Mouse (Mus musculus): ENCODE results near the gene Emp3. TPM values are rescaled to one million over a fixed set of nuclear protein-coding genes. Genes with fewer than 3 reads are reported as not detected.
A peak's percentile ranks its signal among the peaks of the same experiment; 100 is the strongest.
"Not testable (repeated sequence)": the region's sequence is repeated elsewhere in the genome, so short reads cannot be mapped to it uniquely, and the experiment has no call there.

Gene Emp3
- total RNA-seq, 2 experiments from 2014 or later: 38.0 to 42.1 TPM

DNA sequence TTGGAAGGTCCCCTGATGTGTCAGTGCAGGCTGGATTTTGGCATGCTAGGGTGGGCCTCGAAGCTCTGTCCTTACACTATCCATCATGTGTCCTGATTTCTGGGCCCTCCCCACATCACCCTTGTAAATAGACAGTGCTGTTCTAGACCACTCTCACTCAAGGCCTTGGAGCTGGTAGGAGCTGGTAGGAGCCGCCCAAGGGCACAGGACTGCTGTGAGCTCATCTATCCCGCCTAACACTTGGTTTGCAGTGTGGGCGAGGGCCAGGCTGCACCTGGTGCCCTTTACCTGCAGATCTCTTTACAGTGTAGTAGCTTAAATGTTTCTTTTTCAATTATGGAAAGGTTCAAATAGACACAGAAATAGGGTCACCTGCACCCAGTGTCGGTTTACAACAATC, 6.2 kb downstream of the Emp3 start:
- no peak for DNase-seq

DNA sequence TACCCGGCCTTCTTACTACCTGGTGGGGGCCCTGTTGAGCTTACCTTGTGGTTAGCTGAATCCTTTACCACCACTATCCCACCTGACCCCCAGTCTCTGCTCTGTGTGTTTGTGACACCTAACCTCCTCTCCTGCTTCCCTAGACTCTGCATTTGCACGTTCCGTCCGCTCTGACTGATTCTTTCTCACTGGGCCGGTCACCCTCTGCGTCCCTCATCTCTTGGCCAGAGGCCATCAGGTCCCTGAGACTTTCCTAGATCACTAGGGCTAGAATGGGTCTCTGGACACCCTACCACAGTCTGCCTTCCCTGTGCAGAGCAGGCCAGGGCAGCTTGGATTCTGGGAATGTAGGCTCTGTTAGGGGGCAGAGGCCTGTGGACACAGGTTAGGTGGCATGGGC, 7.1 kb downstream of the Emp3 start:
- DNase-seq: no peak

DNA sequence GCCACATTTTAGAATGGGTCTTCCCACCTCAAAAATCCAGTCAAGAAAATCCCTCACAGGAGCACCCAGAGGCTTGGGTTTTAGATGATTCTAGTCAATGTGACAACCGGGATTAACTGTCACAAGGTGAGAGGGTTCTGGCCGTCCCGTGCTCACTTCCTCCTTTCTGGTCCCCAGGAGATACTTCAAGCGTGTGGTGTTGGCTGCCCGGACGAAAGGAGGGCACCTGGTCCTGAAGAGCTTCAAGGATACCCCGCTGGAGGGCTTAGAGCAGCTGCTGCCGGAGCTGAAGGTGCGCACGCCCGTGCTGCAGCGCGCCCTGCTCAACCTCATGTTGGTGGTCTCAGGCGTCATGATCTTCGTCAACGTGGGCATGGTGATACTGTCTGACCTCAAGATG, 12.1 kb downstream of the Emp3 start:
- no peak for DNase-seq

DNA sequence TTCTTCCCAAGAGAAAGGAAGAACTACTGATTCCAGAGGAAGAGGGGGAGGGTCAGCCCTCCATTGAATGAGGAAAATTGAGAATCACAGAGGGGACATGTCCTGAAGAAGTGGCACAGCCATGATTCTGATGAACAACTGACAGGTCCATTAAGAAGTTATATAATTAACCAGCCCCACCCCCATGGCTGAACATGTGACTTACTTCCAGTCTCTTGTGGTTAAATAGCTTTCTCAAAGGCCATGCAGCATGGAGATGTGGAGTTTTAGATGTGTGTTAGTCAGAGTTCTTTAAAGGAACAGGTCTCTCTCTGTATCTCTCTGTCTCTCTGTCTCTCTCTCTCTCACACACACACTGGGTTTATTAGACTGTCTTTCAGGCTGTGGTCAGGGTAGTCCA, 12.8 kb downstream of the Emp3 start:
- DNase-seq: no peak

DNA sequence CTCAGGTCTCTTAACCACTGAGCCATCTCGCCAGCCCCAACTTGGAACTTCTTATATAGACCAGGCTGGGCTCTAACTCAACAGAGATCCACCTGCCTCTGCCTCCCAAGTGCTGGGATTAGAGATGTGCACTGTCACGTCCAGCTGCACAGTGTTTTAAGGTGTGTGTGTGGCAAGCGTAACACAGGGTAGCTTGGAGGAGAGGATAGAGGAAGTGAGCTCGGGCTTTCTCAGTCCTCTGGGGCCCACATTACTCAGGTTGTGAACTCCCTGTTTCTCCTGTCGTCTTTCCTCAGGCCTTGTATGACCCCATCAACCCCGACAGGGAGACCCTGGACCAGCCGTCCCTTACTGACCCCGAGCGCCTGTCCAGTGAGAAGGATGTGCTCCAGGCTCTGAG, 14.6 kb downstream of the Emp3 start:
- no peak for DNase-seq

DNA sequence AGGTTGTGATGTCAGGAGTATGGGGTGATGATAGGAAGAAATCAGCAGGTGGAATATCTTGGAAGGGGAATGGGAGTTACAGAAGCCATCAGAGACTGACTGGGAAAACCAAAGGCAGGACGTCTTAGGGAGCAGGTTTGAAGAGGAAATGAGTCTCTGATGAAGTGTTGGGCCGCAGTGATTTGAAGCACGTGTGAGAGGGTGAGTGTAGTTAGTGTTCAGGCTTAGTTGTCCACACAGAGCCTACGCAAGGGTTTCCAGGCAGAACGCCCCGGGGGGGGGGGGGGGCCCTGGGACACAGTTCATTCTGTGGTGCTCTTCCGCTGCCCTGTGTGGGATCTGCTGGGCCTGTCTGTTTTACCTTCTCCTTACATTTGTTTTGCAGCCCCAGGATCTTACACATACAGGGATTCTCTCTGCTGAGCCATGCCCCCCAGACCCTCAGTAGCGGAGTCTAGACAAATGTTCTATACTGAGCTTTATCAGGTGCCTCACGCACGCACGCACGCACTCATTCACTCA, 18.7 kb downstream of the Emp3 start:
- DNase-seq: no peak

DNA sequence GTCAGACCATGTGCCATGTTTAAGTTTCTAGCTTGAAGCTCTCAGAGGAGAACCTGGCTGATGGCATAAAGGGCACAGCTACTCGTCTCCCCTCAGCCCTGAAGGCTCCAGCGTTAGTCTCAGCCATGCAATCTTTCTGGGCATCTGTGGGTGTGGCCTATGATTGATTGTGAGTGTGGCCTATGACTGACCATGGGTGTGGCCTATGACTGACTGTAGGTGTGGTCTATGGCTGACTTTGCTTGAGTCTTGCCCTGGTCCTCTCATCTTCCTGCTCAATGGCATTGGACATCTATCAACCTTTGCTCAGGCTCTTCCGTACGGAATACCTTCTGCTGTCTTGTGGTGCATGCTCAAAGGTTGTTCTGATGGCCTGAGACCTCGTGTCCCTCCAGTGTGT, 19.6 kb downstream of the Emp3 start:
- peak; percentile 18 for DNase-seq

DNA sequence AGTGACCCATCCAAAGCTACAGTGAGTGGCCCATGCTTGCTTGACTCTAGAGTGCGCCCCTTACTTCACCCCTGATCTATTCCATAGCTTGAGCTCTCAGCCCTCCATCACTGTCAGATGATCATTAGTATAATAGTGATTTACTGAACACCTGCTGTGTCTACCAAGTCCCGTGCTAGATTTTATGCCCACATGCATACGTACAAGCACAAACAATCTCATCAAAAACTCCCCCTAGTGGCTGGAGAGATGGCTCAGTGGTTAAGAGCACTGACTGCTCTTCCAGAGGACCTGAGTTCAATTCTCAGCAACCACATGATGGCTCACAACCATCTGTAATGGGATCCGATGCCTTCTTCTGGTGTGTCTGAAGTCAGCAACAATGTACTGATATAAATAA, 23.1 kb downstream of the Emp3 start:
- DNase-seq: not testable (repeated sequence)

DNA sequence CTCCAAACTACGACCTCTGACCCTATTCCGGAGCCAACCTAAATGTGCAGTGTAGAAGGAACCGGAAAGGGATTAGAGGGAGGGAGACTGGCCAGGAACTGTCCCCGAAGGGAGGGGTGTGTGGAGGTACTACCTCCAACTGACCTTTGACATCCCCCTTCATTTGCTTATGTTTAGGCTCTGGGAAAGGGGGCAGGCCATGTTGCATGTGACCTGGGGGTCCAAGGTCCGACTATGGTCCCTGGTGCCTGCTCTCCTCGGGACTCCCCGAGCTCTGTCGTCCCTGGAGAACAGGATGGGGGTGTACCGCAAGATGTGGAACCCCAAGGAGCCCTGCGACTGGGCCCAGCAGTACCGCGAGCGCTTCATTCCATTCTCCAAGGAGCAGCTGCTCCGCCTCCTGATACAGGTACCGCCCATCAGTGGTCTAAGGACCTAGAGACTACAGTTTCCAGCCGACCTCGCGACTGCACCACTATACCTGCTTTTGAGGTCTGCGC, 23.9 kb downstream of the Emp3 start:
- DNase-seq: peak; percentile 53

DNA sequence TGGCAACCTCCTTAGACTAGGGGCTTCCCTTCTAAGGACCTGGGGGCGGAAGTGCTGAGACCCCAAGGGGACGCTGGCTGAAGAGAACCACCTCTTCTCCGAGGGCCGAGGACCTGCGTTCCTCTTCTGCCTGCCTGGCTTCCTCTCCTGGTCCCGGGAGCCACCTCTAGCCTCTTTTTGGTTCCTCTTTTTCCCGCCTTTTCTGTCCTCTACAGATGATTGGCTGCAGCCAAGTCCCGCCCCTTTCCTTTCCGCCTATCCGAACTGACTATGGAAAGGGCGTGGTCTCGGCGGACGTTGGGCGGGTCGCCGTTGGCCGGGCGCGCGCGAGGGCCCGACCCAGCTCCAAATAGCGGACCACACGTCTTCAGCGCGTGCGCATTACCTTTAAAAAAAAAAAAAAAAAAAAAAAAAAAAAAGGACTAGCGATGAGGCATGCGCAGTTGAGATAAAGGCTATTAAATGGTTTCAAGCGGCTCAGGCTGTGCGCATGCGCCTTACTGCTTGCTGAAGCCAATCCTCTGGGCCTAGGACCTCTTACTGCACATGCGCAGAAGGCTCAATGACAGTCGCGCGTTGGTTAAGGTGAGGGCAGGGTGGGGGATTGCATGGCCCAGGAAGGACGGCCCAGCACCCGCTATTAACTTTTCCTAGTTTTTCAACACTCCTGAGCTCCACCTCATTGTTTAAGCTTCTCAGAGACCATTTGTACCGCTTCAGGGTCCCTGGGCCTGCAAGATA, 24.5 kb downstream of the Emp3 start, which contains the start of the genes Syngr4 and Tmem143:
Gene Syngr4 (minus strand): TSS at position 198 of the 741 bp plus-strand sequence.
Gene Tmem143 (plus strand): TSS at position 425 of the 741 bp plus-strand sequence.
- DNase-seq: peak; percentile 98

DNA sequence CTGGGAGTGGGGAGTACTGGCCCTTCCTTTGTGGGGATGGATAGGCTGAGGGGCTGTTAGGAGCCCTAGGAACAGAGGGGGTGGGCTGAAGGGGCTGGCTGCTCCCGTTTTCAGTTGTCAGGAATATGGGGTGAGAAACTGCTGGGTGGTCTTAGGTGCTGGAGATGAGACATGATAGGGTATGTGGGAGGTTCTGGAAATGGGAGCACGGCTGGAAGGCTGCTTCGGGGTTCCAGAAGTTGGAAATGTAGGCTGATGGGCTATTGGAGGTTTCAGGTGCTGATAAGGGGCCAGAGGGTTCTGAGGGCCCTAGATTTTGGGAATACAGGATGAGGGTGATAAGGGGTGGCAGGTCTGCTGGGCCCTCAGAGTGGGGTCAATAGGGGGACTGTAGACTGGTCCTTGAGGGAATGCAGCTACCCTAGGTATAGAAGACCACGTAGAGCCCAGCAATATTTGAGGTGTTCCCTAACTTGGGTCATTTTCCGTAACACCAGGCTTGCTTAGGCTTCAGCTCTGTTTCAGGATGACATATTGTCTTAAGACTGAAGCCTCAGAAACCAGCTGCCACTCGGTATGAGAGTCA, 25.2 kb downstream of the Emp3 start:
- DNase-seq: no peak

DNA sequence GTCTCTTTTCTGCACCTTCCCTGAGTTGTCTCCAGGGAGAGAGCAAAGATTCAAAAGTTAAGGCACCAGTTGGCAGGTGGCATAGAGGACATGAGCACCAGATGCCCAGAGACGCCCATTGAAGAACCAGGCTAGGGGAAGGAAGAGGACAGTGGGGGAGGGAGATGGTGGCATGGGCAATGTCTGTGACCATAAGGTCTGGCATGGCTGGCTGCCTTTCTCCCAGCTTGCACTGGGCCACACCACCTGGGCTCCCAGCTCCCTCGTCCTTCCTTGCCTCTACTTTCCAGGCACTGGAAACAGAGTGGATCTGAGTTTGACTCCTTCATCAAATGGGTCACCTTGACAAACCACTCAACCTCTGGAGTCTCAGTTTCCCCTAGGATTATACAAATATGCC, 28.6 kb downstream of the Emp3 start:
- DNase-seq: no peak

DNA sequence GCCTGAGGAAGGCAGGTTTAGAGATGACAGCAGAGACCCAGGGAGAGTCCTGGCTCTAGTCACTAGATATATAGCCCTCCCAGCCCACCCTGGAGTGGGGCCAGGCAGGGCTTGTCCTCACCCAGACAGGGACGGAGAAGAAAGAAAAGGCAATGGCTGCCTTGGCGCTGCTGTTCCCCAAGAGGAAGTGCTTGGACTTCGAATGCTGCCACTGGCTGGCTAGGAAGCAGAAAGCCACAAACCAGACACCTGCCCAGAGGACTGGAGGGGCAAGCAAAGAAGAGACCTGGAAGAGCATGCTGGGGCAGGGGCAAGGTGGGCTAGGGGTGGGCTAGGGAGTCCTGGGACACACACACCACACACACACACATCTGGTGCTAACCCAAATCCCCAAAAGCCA, 34.0 kb downstream of the Emp3 start:
- no peak for DNase-seq

DNA sequence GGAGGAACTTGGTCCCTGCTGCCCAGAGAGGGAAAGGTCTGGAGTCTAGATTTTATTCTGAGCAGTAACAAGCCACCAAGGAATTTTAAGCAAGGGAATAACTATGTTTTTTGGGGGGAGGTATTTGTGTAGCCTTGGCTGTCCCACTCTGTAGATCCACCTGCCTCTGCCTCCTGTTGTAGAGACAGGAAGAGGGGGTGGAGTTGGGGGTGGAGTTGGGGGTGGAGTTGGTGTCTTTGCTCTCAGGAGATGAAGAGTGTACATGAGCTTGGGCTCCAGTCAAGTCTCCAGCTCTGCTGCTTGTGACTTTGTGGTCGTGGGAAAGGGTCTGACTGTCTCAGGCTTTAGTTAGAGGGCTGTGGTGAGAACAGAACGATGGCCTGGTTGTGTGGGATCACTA, 40.2 kb downstream of the Emp3 start:
- no peak for DNase-seq

DNA sequence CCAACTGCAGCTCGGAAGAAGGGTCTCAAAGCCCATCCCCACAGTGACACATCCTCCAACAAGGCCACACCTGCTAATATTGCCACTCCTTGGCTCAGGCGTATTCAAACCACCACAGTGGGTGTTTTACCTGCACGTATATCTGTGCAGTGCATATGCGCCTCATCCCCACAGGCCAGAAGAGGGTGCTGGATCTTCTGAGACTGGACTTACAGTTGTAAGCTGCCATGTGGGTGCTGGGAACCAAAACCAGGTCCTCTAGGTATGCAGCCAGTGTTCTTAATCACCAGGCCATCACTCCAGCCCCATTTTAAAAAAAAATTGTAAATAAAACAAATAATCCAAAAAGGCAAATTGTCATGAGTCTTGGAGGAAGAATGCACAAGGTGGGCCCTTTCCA, 40.7 kb downstream of the Emp3 start:
- DNase-seq: no peak

DNA sequence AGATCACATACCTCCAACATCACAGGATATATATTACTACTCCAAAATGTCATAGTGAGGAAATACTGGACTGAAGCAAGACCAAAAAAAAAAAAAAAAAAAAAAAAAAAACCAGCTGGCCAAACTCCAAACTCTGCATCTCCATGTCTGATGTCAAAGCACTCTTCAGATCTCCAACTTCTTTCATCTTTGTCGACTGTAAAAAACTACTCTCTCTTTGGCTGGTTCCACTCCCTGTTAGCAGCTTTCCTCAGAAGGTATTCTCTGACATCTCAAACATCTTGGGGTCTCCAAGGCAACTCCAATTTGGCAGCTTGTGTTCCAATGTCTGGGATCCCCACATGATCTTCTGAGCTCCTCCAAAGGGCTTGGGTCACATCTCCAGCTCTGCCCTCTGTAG, 42.9 kb downstream of the Emp3 start, which contains the start of gene Grin2d:
Gene Grin2d (minus strand): TSS at position 101 of the 400 bp plus-strand sequence.
- not testable (repeated sequence) for DNase-seq

DNA sequence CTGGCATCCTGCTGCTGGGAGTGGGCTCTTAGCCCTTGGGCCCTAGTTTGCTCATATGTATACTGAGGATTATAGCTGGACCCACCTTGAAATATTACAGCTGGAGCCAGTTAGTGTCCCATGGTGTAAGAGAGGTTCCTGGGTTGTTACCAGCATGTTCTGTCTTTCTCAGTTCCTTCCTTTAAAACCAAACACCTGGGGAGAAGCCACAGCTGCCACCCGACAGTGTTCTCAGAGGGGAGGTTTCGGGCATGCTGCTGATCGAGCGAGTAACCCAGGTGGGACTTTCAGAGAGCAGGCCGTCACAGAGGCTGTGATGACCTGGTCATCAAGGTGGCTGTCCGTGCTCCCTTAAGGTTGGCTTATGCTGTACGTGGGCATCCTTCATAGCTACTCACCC, 44.3 kb downstream of the Emp3 start:
- no peak for DNase-seq

DNA sequence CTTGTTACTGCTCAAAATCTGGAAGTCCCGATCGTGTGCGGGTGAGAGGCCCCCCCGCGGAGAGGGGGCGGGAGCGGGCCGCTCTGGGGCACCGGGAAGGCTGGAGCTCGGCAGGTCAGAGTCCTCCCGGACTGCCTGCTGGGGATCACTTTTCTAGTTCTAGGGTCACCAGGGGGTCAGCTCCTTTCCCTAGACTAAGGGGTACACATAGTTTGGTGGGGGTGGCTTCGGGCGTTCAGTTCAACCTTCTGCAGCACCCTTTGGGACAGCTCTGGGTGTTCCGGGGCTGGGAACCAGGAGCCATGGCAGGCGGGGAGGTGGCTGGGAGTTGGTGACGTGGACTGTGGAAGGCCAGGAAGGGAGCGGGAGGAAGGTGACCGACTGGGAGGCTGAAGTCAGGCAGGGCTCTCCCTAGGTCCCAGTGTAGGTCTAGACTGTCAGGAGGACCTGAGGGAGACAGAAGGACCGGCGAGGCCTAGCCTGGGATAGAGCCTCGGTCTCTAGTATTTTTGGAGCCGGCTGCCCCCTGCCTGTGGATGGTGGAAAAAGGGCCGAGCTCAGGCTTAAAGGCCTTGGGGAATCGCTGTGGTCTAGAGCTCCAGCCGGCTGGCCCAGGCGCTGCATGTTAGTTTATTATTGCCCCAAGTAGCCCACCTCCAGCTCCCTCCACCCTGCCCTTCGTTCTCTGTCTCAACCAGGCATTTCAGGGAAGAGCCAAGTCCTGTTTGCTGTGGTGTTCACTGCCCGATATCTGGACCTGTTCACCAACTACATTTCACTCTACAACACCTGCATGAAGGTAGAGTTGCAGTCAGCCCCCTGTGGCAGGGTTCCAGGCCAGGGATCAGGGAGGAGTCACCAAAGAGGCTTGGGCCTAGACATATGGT, 47.9 kb downstream of the Emp3 start:
- DNase-seq: peak; percentile 76

DNA sequence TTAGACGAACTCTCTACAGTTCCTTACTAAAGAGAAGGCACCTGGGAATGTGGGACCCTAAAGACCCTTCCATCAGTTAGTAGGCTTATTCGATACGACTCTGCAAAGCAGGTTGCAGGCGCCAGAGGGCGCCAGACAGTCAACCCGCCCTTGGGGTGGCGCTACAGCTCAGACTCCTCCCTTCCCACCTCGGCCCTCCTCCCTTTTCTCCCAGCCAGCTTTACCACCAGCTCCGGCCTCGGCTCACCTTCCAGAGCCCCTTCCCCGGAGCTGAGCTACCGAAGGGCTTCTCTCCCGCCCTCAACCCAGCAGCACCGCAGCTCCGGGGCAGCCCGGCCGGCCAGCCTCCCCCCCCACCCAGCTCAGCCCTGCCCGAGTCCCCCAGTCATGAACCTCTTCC, 48.6 kb downstream of the Emp3 start, which contains the start of gene Kdelr1:
Gene Kdelr1 (plus strand): TSS at position 149 of the 400 bp plus-strand sequence.
- DNase-seq: peak; percentile 94

DNA sequence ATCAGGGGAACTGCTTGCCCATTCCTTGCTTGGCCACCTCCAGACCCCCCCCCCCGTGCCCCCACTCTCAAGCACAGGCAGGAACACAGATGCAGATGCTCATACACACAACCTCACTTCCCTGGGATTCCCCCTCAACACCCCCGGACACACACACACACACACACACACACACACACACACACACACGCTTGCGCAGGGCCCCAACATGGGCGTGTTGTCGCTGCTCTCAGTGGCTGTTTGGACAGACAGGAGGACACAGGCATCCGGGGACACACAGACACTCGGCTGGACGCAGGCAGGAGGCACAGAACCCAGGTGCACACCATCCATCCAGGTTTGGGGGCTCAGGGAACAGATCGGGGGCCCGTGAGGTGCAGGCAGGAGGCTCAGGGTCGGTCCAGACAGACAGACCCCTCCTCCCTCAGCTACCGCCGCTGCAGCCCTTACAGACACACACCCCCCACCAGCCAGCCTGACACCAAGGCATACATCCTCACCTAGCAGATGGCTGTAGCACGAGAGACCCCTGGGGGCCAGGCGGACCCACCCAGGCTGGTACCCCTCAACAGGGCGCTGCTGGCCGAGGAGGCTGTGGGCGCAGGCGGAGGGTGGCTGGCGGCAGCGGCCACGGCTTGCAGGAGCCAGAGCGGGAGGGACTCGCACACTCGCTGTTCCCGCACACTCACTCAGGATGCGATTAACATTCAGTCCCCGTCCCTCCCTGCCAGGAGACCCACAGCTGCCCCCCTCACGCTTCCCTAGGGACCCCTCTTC, 50.7 kb downstream of the Emp3 start:
- peak; percentile 22 for DNase-seq

DNA sequence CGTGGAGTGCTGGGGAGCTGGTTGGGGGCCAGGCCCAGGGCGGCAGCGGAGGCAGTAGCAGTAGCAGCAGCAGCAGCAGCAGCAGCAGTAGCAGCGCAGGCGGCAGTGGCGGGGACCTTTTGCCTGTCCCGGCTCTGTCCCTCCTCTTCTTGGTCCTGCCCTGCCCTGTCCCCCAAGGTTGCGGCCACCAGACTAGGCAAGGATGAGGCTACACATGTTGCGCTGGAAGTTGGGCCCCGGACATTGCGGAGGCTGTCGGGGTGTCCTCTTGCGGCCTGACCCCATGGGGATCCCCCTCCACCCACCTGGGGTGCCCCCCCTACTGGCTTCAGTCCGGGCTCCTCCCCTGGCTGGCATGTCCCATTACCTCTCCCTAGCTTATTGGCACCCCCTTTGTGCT, 51.4 kb downstream of the Emp3 start:
- peak; percentile 27 for DNase-seq
